Mouse (Mus musculus): Measurements from ENCODE around the gene 1700016C15Rik. TPM values are rescaled to one million over a fixed set of nuclear protein-coding genes. Genes with fewer than 3 reads are reported as not detected.

1700016C15Rik gene
- polyA plus RNA-seq, 1 experiment = not detected

DNA sequence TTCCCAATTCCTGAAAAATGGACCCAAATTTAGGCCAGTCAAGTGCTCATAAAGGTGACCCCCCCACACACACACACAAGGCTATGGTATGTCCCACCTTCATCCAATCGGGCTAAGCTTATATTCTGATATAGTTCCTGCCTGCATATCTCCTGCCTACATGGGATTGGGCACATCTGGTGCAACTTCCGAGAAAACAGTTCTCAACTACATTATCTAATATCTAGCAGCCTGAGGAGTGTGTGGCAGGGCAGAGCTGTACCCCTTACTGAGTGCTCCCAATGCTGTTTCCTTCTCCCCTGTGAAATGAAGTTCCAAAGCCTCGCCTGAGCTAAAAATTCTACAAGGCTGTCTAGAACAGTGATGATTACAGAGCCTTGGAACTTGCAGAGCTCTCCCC is 13.2 kb upstream of the 1700016C15Rik start:
- Histone ChIP-seq H3K4me3 (ENCODE audit: control insufficient read depth, insufficient read depth, low read length) (no peak overlapping the region), H3K4me1 (replicated peaks; ENCODE audit: control insufficient read depth, insufficient read depth, low read length) (no peaks in the 10 kb centered on the region), H3K36me3 (ENCODE audit: control insufficient read depth, insufficient read depth, low read length) (no peaks in the 10 kb centered on the region), H3K27me3 (ENCODE audit: control insufficient read depth, insufficient read depth, low read length) (no peaks in the 10 kb centered on the region), H3K27ac (ENCODE audit: control insufficient read depth, insufficient read depth, low read length) (no peak overlapping the region)
- DNase-seq = no peak
- no peak for TF ChIP-seq POLR2A (IDR thresholded peaks at IDR 0.05; ENCODE audit: control insufficient read depth, extremely low read depth, insufficient read depth, low read length, poor library complexity)
- TF ChIP-seq CTCF (IDR thresholded peaks at IDR 0.05; ENCODE audit: borderline replicate concordance, control insufficient read depth, extremely low read depth, insufficient read depth, low read length, poor library complexity) = no peak
- WGBS = 96% methylated on average over 3 of the region's 3 CpGs

DNA sequence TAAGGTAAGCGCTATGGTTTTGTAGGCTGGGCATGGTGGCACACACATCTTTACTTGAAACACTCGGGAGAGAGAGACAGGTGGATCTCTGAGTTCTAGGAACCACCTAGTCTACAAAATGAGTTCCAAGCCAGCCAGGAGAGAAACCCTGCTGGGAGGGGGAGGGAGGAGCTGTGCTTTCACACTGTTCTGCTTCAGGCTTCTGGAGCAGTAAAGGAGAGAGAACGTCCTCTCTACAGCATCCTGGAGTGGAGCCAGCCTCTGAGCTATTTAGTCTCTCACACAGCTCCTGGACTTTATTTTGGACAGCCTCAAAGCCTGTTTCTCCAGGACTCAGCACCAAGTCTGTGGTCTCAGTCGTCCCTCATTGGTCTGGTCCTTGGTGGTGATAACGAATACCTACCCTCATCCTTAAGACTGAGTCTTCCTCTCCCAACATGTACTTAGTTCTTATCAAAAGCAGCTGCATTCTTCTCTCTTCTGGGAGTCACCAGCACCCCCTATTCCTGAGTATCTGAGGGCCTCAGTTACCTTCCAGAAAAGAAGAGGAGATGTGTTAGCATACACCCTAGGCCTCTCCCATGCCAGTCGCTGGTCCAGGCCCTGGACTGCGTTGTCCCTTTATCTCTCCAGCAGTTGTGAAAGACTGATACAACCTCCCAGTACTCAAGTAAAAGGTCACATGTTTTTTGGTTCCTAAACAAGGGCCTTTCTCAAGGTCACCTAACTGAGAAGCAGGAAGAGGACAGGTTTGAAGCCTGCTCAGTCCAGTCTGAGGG is 12.4 kb upstream of the 1700016C15Rik start:
- no peaks in the 10 kb centered on the region for H3K27me3 ChIP-seq (ENCODE audit: control insufficient read depth, insufficient read depth, low read length)
- TF ChIP-seq CTCF (IDR thresholded peaks at IDR 0.05; ENCODE audit: borderline replicate concordance, control insufficient read depth, extremely low read depth, insufficient read depth, low read length, poor library complexity) (no peak), POLR2A (IDR thresholded peaks at IDR 0.05; ENCODE audit: control insufficient read depth, extremely low read depth, insufficient read depth, low read length, poor library complexity) (no peak)
- no peak overlapping the region for H3K4me3 ChIP-seq (ENCODE audit: control insufficient read depth, insufficient read depth, low read length)
- DNase-seq = no peak
- no peaks in the 10 kb centered on the region for H3K4me1 ChIP-seq (replicated peaks; ENCODE audit: control insufficient read depth, insufficient read depth, low read length)
- H3K36me3 ChIP-seq (ENCODE audit: control insufficient read depth, insufficient read depth, low read length) = no peaks in the 10 kb centered on the region
- 87% methylated on average over 7 of the region's 7 CpGs for WGBS
- H3K27ac ChIP-seq (ENCODE audit: control insufficient read depth, insufficient read depth, low read length) = no peak overlapping the region

DNA sequence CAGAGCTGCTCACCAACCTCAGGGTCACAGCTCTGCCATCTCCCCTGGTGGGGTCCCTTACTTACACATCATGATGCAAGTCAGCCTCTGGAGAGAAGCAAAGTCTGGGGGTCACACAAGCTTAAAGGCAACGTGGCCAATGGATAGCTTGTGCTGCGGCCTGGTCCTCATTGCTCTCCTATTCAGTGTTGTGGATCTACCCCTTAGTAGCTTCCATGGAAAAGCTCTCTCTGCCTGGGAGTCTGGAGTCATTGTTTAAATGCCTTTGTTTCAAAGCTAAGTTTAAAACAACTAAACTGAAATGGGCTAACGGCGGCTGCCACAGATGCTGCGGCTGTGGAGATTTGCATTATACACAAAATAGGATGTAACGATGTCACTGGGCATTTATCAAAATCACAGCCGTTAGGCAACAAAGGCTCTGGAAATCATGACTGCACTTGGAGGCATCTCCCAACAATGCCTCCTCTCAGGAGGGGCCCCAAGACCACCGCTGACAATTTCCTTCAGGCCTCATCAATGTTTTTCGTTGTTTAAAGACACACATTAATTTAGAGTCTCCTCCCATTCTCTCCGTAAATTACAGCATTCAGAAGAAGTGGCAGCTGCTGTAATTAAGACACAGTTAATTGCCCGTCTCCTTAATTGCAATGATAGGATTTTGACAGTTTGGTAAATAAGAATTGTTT is 11.1 kb upstream of the 1700016C15Rik start:
- TF ChIP-seq CTCF (IDR thresholded peaks at IDR 0.05; ENCODE audit: borderline replicate concordance, control insufficient read depth, extremely low read depth, insufficient read depth, low read length, poor library complexity) (no peak), POLR2A (IDR thresholded peaks at IDR 0.05; ENCODE audit: control insufficient read depth, extremely low read depth, insufficient read depth, low read length, poor library complexity) (no peak)
- no peaks in the 10 kb centered on the region for H3K4me1 ChIP-seq (replicated peaks; ENCODE audit: control insufficient read depth, insufficient read depth, low read length)
- H3K27me3 ChIP-seq (ENCODE audit: control insufficient read depth, insufficient read depth, low read length) = no peaks in the 10 kb centered on the region
- H3K36me3 ChIP-seq (ENCODE audit: control insufficient read depth, insufficient read depth, low read length) = no peaks in the 10 kb centered on the region
- 89% methylated on average over 11 of the region's 11 CpGs for WGBS
- no peak for DNase-seq
- no peak overlapping the region for H3K4me3 ChIP-seq (ENCODE audit: control insufficient read depth, insufficient read depth, low read length)
- H3K27ac ChIP-seq (ENCODE audit: control insufficient read depth, insufficient read depth, low read length) = no peak overlapping the region

DNA sequence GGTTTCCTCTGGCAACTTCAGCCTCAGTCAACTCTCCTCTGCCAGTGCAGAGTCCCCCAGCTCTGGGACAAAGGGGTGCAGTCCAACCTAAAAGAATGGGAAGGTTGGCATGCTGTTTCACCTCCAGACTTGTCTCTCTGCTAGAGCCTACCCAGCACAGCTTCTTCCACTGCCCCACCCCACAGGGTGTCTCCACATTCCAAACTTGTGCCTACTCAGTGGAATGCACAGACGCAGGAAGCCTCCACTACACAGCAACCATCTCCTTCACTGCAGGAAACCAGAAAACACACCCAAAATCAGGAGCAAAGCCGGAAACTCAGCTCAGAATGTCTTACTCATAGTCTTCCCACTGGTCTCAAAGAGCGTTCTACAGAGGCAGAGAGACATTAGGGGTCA is 10.6 kb upstream of the 1700016C15Rik start:
- Histone ChIP-seq H3K36me3 (ENCODE audit: control insufficient read depth, insufficient read depth, low read length) (no peaks in the 10 kb centered on the region), H3K4me1 (replicated peaks; ENCODE audit: control insufficient read depth, insufficient read depth, low read length) (no peaks in the 10 kb centered on the region), H3K4me3 (ENCODE audit: control insufficient read depth, insufficient read depth, low read length) (no peak overlapping the region), H3K27ac (ENCODE audit: control insufficient read depth, insufficient read depth, low read length) (no peak overlapping the region), H3K27me3 (ENCODE audit: control insufficient read depth, insufficient read depth, low read length) (no peaks in the 10 kb centered on the region)
- 87% methylated on average over 3 of the region's 3 CpGs for WGBS
- DNase-seq = no peak
- TF ChIP-seq POLR2A (IDR thresholded peaks at IDR 0.05; ENCODE audit: control insufficient read depth, extremely low read depth, insufficient read depth, low read length, poor library complexity) (no peak), CTCF (IDR thresholded peaks at IDR 0.05; ENCODE audit: borderline replicate concordance, control insufficient read depth, extremely low read depth, insufficient read depth, low read length, poor library complexity) (no peak)

DNA sequence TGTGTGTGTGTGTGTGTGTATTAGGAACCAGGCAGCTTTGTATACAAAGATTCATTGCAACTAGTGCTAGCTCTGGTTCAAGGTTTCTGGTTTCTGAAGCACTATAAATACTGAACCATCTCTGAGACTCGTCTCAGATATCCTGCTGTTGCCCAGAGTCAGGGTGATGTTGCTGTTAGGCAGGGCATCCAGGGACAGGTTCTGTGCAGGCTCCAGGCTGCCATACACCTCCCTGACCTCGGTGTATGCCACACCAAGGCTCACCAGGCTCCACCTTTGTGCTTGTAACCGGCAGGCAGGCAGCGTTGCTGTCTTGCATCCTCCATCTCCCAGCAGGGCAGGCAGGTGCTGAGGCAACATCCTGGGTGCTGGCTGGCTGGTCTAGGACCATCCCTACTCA is 5.8 kb upstream of the 1700016C15Rik start:
- Histone ChIP-seq H3K27ac (ENCODE audit: control insufficient read depth, insufficient read depth, low read length) (no peak overlapping the region), H3K36me3 (ENCODE audit: control insufficient read depth, insufficient read depth, low read length) (no peaks in the 10 kb centered on the region), H3K27me3 (ENCODE audit: control insufficient read depth, insufficient read depth, low read length) (no peaks in the 10 kb centered on the region), H3K4me1 (replicated peaks; ENCODE audit: control insufficient read depth, insufficient read depth, low read length) (no peaks in the 10 kb centered on the region), H3K4me3 (ENCODE audit: control insufficient read depth, insufficient read depth, low read length) (no peak overlapping the region)
- no peak for TF ChIP-seq CTCF (IDR thresholded peaks at IDR 0.05; ENCODE audit: borderline replicate concordance, control insufficient read depth, extremely low read depth, insufficient read depth, low read length, poor library complexity)
- no peak for TF ChIP-seq POLR2A (IDR thresholded peaks at IDR 0.05; ENCODE audit: control insufficient read depth, extremely low read depth, insufficient read depth, low read length, poor library complexity)
- no peak for DNase-seq
- 85% methylated on average over 4 of the region's 4 CpGs for WGBS

DNA sequence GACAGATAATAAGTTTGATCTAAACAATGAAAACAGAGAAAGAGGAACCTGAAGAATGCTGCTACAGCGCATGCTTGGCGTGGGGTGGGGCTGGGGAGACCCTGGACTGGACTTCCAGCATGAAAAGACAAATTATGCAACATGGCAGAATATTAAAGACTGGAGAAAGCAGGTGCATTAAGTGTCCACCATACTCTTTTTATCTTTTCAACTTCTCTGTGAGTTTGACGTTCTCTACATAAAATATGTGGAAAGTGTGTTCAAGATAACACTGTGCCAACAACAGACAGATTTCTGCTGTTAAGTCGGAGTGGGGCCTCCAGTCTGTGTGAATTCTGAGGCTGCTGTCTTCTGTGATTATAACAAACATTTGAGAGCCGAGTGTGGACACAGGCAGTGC is 2.7 kb upstream of the 1700016C15Rik start:
- TF ChIP-seq POLR2A (IDR thresholded peaks at IDR 0.05; ENCODE audit: control insufficient read depth, extremely low read depth, insufficient read depth, low read length, poor library complexity) (no peak), CTCF (IDR thresholded peaks at IDR 0.05; ENCODE audit: borderline replicate concordance, control insufficient read depth, extremely low read depth, insufficient read depth, low read length, poor library complexity) (no peak)
- Histone ChIP-seq H3K27me3 (ENCODE audit: control insufficient read depth, insufficient read depth, low read length) (no peaks in the 10 kb centered on the region), H3K4me1 (replicated peaks; ENCODE audit: control insufficient read depth, insufficient read depth, low read length) (no peaks in the 10 kb centered on the region), H3K36me3 (ENCODE audit: control insufficient read depth, insufficient read depth, low read length) (no peaks in the 10 kb centered on the region), H3K27ac (ENCODE audit: control insufficient read depth, insufficient read depth, low read length) (no peak overlapping the region), H3K4me3 (ENCODE audit: control insufficient read depth, insufficient read depth, low read length) (no peak overlapping the region)
- DNase-seq = no peak
- WGBS = 85% methylated on average over 5 of the region's 5 CpGs
